Mouse (Mus musculus): ENCODE results near the gene Lamtor3.

GRCm38 (mm10) chr3:137938608-137939007 lies 20.3 kb downstream of the Lamtor3 start:
- TF ChIP-seq POLR2A (IDR thresholded peaks at IDR 0.05; ENCODE audit: low read depth, low read length) (no peak), CTCF (IDR thresholded peaks at IDR 0.05; ENCODE audit: extremely low read depth, insufficient read length, insufficient replicate concordance, low read depth, low read length) (peak; percentile 34; the same call in 1 of the 2 replicates)

Data from small intestine, adult 2 months (tissue).